Mouse (Mus musculus) hindbrain, embryonic 14.5 days (tissue): ENCODE results near the gene Nfe2l3. TPM values are rescaled to one million over a fixed set of nuclear protein-coding genes. Genes with fewer than 3 reads are reported as not detected.
A peak's percentile ranks its signal among the peaks of the same experiment; 100 is the strongest.
"Not testable (repeated sequence)": the region's sequence is repeated elsewhere in the genome, so short reads cannot be mapped to it uniquely, and the experiment has no call there.

Experiments used
- ATAC-seq: fragments of 200-750 bp; cut with Nextera tagmentation; 2 replicates; pipeline ENCODE4 v1.8.0; 2017; ENCODE audit warnings: moderate number of reproducible peaks, mild to moderate bottlenecking, moderate TSS enrichment, moderate library complexity; ENCODE audit not compliant: low FRiP score
- DNase-seq: peaks from one replicate; pipeline ENCODE4 v3.0.0-alpha.2; 2015; ENCODE audit warnings: low spot score
- H3K27ac ChIP-seq: fragments of 300-500 bp; sonication (generic); 2 replicates; pipeline ENCODE4 v1.5.1; 2014; ENCODE audit warnings: mild to moderate bottlenecking, moderate library complexity
- H3K27me3 ChIP-seq: fragments of 300-500 bp; sonication (generic); 2 replicates; pipeline ENCODE4 v1.6.1; 2014; ENCODE audit warnings: mild to moderate bottlenecking, low read length, mixed read lengths; ENCODE audit not compliant: control insufficient read depth, insufficient read depth
- H3K36me3 ChIP-seq: fragments of 300-500 bp; sonication (generic); replicated peaks from 2 replicates; pipeline ENCODE4 v1.6.1; 2014; ENCODE audit not compliant: control insufficient read depth, insufficient read depth
- H3K4me1 ChIP-seq: fragments of 300-500 bp; sonication (generic); replicated peaks from 2 replicates; pipeline ENCODE4 v1.6.1; 2014; ENCODE audit warnings: antibody characterized with exemption, low read length, mixed read lengths; ENCODE audit not compliant: control insufficient read depth, insufficient read depth
- H3K4me2 ChIP-seq: fragments of 300-500 bp; sonication (generic); replicated peaks from 2 replicates; pipeline ENCODE4 v1.6.1; 2014; ENCODE audit warnings: mild to moderate bottlenecking, moderate library complexity
- H3K4me3 ChIP-seq: fragments of 300-500 bp; sonication (generic); replicated peaks from 2 replicates; pipeline ENCODE4 v1.5.1; 2014; ENCODE audit warnings: mild to moderate bottlenecking, low read length
- H3K9ac ChIP-seq: fragments of 300-500 bp; sonication (generic); 2 replicates; pipeline ENCODE4 v1.6.1; 2014
- H3K9me3 ChIP-seq: fragments of 300-500 bp; sonication (generic); 2 replicates; pipeline ENCODE4 v1.6.1; 2016; ENCODE audit warnings: low read length; ENCODE audit not compliant: control insufficient read depth
- WGBS: fragments of 180-500 bp; shearing (Covaris S2); extraction: QIAGEN DNeasy Blood & Tissue Kit; methylation state at CpG from one replicate; pipeline ENCODE4 v1.1.7; 2014; 5-methylcytosine and 5-hydroxymethylcytosine counted together
- polyA plus RNA-seq: library from polyadenylated mRNA; unstranded; fragments of >200 nt; fragmentation: Nextera tagmentation; extraction: Ambion mirVana; gene quantifications from 2 replicates; pipeline ENCODE4 v1.2.1, GENCODE M21; 2014

Nfe2l3 gene
- polyA plus RNA-seq = 6.0 and 9.6 TPM in 2 replicates

- Histone ChIP-seq H3K4me1 (0 out of 2 replicates have a peak, but pooled peaks cover 11% of the 10 kb centered on the region), H3K4me2 (peak within 1 kb of the TSS; percentile 87), H3K27ac (no peak within 1 kb of the TSS), H3K4me3 (peak within 1 kb of the TSS; percentile 68), H3K36me3 (no peaks in the 10 kb centered on the region), H3K9me3 (no peaks in the 10 kb centered on the region), H3K9ac (peak within 1 kb of the TSS; percentile 78), H3K27me3 (peaks cover 19% of the 10 kb centered on the region)
- 1% methylated on average over 74 of the region's 74 CpGs for WGBS
- peak; percentile 59 for DNase-seq
- ATAC-seq = peak; percentile 65
Measured at GRCm38 (mm10) chr6:51432535-51433397, at the start of gene Nfe2l3. Gene Nfe2l3 (plus strand): TSS chr6:51432670.

GRCm38 (mm10) chr6:51383769-51384755, 48.4 kb upstream of the Nfe2l3 start:
- Histone ChIP-seq H3K4me3 (peak overlapping the region; percentile 11; the same call in 1 of the 2 replicates), H3K9ac (peak overlapping the region; percentile 52), H3K4me1 (0 out of 2 replicates have a peak, but pooled peaks cover 3% of the 10 kb centered on the region), H3K4me2 (peak overlapping the region; percentile 46), H3K36me3 (no peaks in the 10 kb centered on the region), H3K27ac (peak overlapping the region; percentile 76), H3K27me3 (no peaks in the 10 kb centered on the region), H3K9me3 (no peaks in the 10 kb centered on the region)
- 13% methylated on average over 26 of the region's 26 CpGs for WGBS
- DNase-seq (peak; percentile 99), ATAC-seq (peak; percentile 57)

- ATAC-seq = no peak
Measured at GRCm38 (mm10) chr6:51390505-51390904, 42.0 kb upstream of the Nfe2l3 start.

GRCm38 (mm10) chr6:51391816-51392490, 40.5 kb upstream of the Nfe2l3 start:
- Histone ChIP-seq H3K9ac (no peak overlapping the region), H3K27me3 (no peaks in the 10 kb centered on the region), H3K4me3 (no peak overlapping the region), H3K4me2 (no peak overlapping the region), H3K9me3 (no peaks in the 10 kb centered on the region), H3K27ac (no peak overlapping the region), H3K36me3 (no peaks in the 10 kb centered on the region), H3K4me1 (no peaks in the 10 kb centered on the region)
- no peak for ATAC-seq
- 75% methylated on average over 13 of the region's 13 CpGs for WGBS
- DNase-seq = no peak

More at GRCm38 (mm10) chr6:51390505-51390904, 42.0 kb upstream of the Nfe2l3 start:
- no peak overlapping the region for H3K4me3 ChIP-seq
- WGBS = 79% methylated on average over 11 of the region's 11 CpGs
- no peaks in the 10 kb centered on the region for H3K27me3 ChIP-seq
- DNase-seq = no peak
- H3K27ac ChIP-seq = no peak overlapping the region
- H3K4me1 ChIP-seq = no peaks in the 10 kb centered on the region
- H3K4me2 ChIP-seq = no peak overlapping the region
- no peaks in the 10 kb centered on the region for H3K36me3 ChIP-seq
- H3K9me3 ChIP-seq = no peaks in the 10 kb centered on the region
- no peak overlapping the region for H3K9ac ChIP-seq

GRCm38 (mm10) chr6:51393341-51394128, 38.9 kb upstream of the Nfe2l3 start:
- no peak overlapping the region for H3K4me3 ChIP-seq
- no peak overlapping the region for H3K9ac ChIP-seq
- no peaks in the 10 kb centered on the region for H3K36me3 ChIP-seq
- H3K4me1 ChIP-seq = no peaks in the 10 kb centered on the region
- 67% methylated on average over 6 of the region's 6 CpGs for WGBS
- no peak overlapping the region for H3K4me2 ChIP-seq
- DNase-seq (no peak), ATAC-seq (no peak)
- H3K27ac ChIP-seq = no peak overlapping the region
- H3K9me3 ChIP-seq = no peaks in the 10 kb centered on the region
- H3K27me3 ChIP-seq = no peaks in the 10 kb centered on the region

- not testable (repeated sequence) for H3K4me1 ChIP-seq, DNase-seq, H3K9ac ChIP-seq, H3K9me3 ChIP-seq, H3K36me3 ChIP-seq, H3K4me2 ChIP-seq, H3K27ac ChIP-seq, ATAC-seq, H3K4me3 ChIP-seq, H3K27me3 ChIP-seq
- 86% methylated on average over 8 of the region's 8 CpGs for WGBS
Measured at GRCm38 (mm10) chr6:51394367-51394766, 38.1 kb upstream of the Nfe2l3 start.

- H3K9ac ChIP-seq, H3K27ac ChIP-seq, H3K4me1 ChIP-seq, H3K4me2 ChIP-seq, ATAC-seq, H3K36me3 ChIP-seq, H3K27me3 ChIP-seq, H3K9me3 ChIP-seq, DNase-seq, H3K4me3 ChIP-seq: not testable (repeated sequence)
- WGBS = 69% methylated on average over 3 of the region's 3 CpGs
Measured at GRCm38 (mm10) chr6:51394963-51395362, 37.5 kb upstream of the Nfe2l3 start.

- no peaks in the 10 kb centered on the region for H3K4me1 ChIP-seq
- H3K36me3 ChIP-seq = no peaks in the 10 kb centered on the region
- no peaks in the 10 kb centered on the region for H3K27me3 ChIP-seq
- no peak overlapping the region for H3K9ac ChIP-seq
- no peak for ATAC-seq
- no peak overlapping the region for H3K4me2 ChIP-seq
- H3K27ac ChIP-seq = no peak overlapping the region
- H3K9me3 ChIP-seq = no peaks in the 10 kb centered on the region
- WGBS = 63% methylated on average over 9 of the region's 9 CpGs
- no peak for DNase-seq
- H3K4me3 ChIP-seq = no peak overlapping the region
Measured at GRCm38 (mm10) chr6:51395486-51395885, 37.0 kb upstream of the Nfe2l3 start.
